Mouse (Mus musculus) ES-E14 (cell line): Measurements from ENCODE around the gene Rbfox1. TPM values are rescaled to one million over a fixed set of nuclear protein-coding genes. Genes with fewer than 3 reads are reported as not detected.

ENCODE experiments used
- DNase-seq: peaks from one replicate; pipeline ENCODE4 v3.0.0-alpha.2; 2013; ENCODE audit warnings: low read depth, low spot score
- H3K27ac ChIP-seq: 2 replicates; pipeline ENCODE4 v1.5.1; 2012; ENCODE audit warnings: low read depth, mild to moderate bottlenecking, low read length, moderate library complexity, mixed read lengths; ENCODE audit not compliant: poor library complexity, insufficient read depth, severe bottlenecking
- H3K36me3 ChIP-seq: 2 replicates; pipeline ENCODE4 v1.6.1; 2012; ENCODE audit warnings: mild to moderate bottlenecking, low read length, moderate library complexity, mixed read lengths; ENCODE audit not compliant: control insufficient read depth, poor library complexity, insufficient read depth, severe bottlenecking
- H3K4me1 ChIP-seq, 2 experiments: fragments of 150-350 bp in 1 of 2; sonication (generic) in 1 of 2; 2 replicates each; pipeline ENCODE4 v1.6.1; 2012; ENCODE audit warnings: low read length in 2 of 2, mild to moderate bottlenecking in 1 of 2, mixed read lengths in 1 of 2; ENCODE audit not compliant: control insufficient read depth in 2 of 2, insufficient read depth in 2 of 2, poor library complexity in 1 of 2
- H3K4me3 ChIP-seq, 2 experiments: fragments of 150-350 bp in 1 of 2; sonication (generic) in 1 of 2; 2 replicates each; pipeline ENCODE4 v1.5.1; 2012; ENCODE audit warnings: low read length in 2 of 2, low read depth in 1 of 2, mild to moderate bottlenecking in 1 of 2, mixed read lengths in 1 of 2; ENCODE audit not compliant: insufficient read depth in 1 of 2, poor library complexity in 1 of 2, severe bottlenecking in 1 of 2
- H3K9ac ChIP-seq: 2 replicates; pipeline ENCODE4 v1.6.1; 2012; ENCODE audit warnings: low read depth, mild to moderate bottlenecking, low read length, mixed read lengths; ENCODE audit not compliant: poor library complexity, insufficient read depth, severe bottlenecking
- H3K9me3 ChIP-seq: fragments of 150-350 bp; sonication (generic); 2 replicates; pipeline ENCODE4 v1.6.1; 2012; ENCODE audit warnings: low read depth, mild to moderate bottlenecking, low read length; ENCODE audit not compliant: control insufficient read depth, insufficient read depth
- CHD2 ChIP-seq: IDR thresholded peaks from 2 replicates; pipeline ENCODE4 v1.6.1; 2014; ENCODE audit warnings: mild to moderate bottlenecking, low read depth, low read length, inconsistent platforms
- HCFC1 ChIP-seq: IDR thresholded peaks from 2 replicates; pipeline ENCODE4 v1.6.1; 2012; ENCODE audit warnings: low read length, inconsistent platforms, borderline replicate concordance; ENCODE audit not compliant: insufficient read depth
- MAFK ChIP-seq: IDR thresholded peaks from 2 replicates; pipeline ENCODE4 v1.6.1; 2014; ENCODE audit warnings: mild to moderate bottlenecking, low read depth, low read length, inconsistent platforms; ENCODE audit not compliant: insufficient read depth
- ZC3H11A ChIP-seq: IDR thresholded peaks from 2 replicates; pipeline ENCODE4 v1.6.1; 2012; ENCODE audit warnings: low read depth, mild to moderate bottlenecking, inconsistent platforms, low read length, borderline replicate concordance
- ZNF384 ChIP-seq: IDR thresholded peaks from 2 replicates; pipeline ENCODE4 v1.6.1; 2012; ENCODE audit warnings: low read depth, low read length, inconsistent platforms
- in situ Hi-C, 2 experiments: fragments of 600-800 bp; cut with MboI; formaldehyde crosslinking; loops; one replicate each; pipeline ENCODE4 v1.15.1; 2025; ENCODE audit warnings: low sequenced_read_pairs in 2 of 2, inconsistent platforms in 1 of 2; ENCODE audit not compliant: unreplicated experiment in 2 of 2
- total RNA-seq: library from RNA; depleted of rRNA; stranded (reverse); fragments of 300-350 nt; gene quantifications from 2 replicates; pipeline ENCODE4 v1.2.3, GENCODE M21; 2012

Rbfox1 gene
- total RNA-seq, 1 experiment, result 0.18 TPM

DNA sequence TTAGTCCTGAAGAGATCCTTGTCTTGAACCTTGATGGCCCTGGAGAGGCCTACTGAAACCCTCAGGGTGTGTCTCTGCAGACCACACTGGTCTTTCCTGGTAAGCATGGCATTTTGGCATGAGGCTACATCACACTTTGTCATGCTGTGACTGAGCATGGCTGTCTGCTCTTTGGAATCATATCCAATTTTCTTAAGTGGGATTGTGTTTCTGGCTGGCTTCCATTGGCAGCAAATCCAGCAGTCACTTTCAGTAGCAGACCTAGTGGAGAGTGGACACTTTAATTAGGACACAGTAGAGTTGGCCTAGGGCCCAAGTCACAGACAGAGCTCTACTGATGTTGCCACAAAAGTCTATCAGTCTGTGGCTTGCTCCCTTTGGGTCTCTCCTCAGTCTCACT lies 1100.9 kb downstream of the Rbfox1 start:
- no peak for DNase-seq
- H3K4me1 ChIP-seq, result no peaks in the 10 kb centered on the region
- in situ Hi-C loops, result no loop called here
- H3K9me3 ChIP-seq, result no peaks in the 10 kb centered on the region
- no peak overlapping the region for H3K27ac ChIP-seq
- H3K4me3 ChIP-seq, result no peak overlapping the region
- TF ChIP-seq MAFK (no peak), ZNF384 (no peak), ZC3H11A (no peak), HCFC1 (no peak), CHD2 (no peak)
- H3K36me3 ChIP-seq, result no peaks in the 10 kb centered on the region
- H3K9ac ChIP-seq, result no peak overlapping the region

DNA sequence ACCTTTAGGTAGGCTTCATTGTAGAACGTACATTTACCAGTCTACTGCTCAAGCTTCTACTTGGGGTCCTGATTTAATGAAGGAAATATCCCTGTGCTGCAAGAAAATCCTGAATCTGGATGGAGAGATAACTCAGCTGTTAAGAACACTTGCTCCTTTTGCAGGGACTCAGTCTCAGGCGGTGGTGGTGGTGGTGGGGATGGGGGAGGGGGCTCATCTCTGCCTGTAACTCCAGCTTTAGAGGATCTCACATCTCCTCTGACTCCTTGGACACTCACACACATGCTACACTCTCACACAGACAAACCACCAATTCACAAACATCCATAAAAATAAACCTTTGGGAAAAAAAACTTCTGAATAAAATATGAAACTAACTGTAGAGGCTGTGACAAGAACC lies 1101.3 kb downstream of the Rbfox1 start:
- Histone ChIP-seq H3K36me3 (no peaks in the 10 kb centered on the region), H3K9ac (no peak overlapping the region), H3K9me3 (no peaks in the 10 kb centered on the region), H3K4me1 (no peaks in the 10 kb centered on the region), H3K4me3 (no peak overlapping the region), H3K27ac (no peak overlapping the region)
- DNase-seq, result no peak
- in situ Hi-C loops, result no loop called here
- no peak for TF ChIP-seq ZC3H11A
- no peak for TF ChIP-seq ZNF384
- TF ChIP-seq MAFK, result no peak
- no peak for TF ChIP-seq CHD2
- TF ChIP-seq HCFC1, result no peak

DNA sequence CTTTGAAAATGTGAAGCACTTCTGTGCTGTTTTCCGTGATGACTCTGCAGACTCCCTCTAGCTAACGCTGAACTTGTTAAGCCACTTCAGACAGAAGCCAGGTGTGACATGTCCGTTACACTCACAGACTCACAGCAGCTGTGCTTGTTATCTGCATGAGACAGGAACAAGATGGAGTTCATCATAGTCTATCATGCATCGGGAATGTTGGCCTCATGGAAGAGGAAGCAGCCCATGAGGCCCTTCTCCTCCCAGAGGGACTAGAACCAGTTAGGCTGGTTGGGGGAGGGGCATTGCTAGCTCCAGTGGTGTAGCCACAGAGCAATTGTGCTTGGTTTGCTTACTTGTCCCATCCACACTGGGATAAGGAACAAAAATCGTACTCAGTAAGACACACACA lies 1107.1 kb downstream of the Rbfox1 start:
- H3K27ac ChIP-seq, result no peak overlapping the region
- in situ Hi-C loops, result no loop called here
- no peaks in the 10 kb centered on the region; a peak in 1 of 4 replicates for H3K4me1 ChIP-seq
- H3K4me3 ChIP-seq, result no peak overlapping the region
- H3K9me3 ChIP-seq, result no peaks in the 10 kb centered on the region
- no peaks in the 10 kb centered on the region for H3K36me3 ChIP-seq
- no peak for TF ChIP-seq MAFK
- no peak for TF ChIP-seq CHD2
- no peak for TF ChIP-seq ZC3H11A
- TF ChIP-seq ZNF384, result no peak
- TF ChIP-seq HCFC1, result no peak
- DNase-seq, result no peak
- no peak overlapping the region for H3K9ac ChIP-seq

DNA sequence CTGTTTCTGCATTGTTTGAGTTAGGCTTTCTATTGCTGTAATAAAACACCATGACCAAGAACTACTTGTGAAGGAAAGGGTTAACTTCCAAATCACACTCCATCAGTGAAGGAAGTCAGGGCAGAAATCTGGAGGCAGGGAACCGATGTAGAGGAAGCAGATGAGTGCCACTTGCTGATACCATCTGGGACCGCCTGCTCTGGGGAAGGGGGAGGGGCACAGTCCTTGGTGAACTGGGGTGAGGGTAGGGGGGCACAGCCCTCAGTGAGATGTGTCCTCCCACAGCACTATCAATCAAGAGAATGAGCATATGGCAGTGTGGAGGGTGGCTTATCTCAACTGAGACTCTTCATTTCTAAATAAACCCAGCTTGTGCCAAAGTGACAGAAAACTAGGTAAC lies 1108.0 kb downstream of the Rbfox1 start:
- no peaks in the 10 kb centered on the region for H3K36me3 ChIP-seq
- H3K9me3 ChIP-seq, result no peaks in the 10 kb centered on the region
- H3K4me3 ChIP-seq, result no peak overlapping the region
- no peak overlapping the region for H3K27ac ChIP-seq
- in situ Hi-C loops, result no loop called here
- H3K9ac ChIP-seq, result no peak overlapping the region
- TF ChIP-seq CHD2 (no peak), HCFC1 (no peak), ZNF384 (no peak), ZC3H11A (no peak), MAFK (no peak)
- H3K4me1 ChIP-seq, result no peaks in the 10 kb centered on the region; a peak in 1 of 4 replicates
- no peak for DNase-seq

DNA sequence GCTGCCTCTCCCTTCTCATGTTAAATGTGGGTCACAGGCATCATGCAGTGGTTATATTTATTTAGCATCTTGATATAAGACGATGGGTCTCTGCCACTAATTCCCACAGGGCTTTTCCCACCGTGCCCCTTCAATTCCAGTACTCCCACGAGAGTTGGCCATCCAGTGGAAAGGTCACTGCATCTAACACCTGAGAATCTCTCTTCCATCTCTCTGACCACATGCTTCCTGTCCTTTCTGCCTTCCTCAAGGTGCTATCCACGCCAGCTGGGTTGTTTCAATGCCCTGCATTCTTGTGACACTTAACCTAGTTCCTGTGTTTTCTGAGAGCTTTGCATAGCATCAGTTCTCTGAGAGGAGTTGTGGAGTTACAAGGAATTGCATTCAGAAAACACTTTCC lies 1112.0 kb downstream of the Rbfox1 start:
- in situ Hi-C loops, result no loop called here
- no peak overlapping the region for H3K4me3 ChIP-seq
- DNase-seq, result no peak
- no peaks in the 10 kb centered on the region; a peak in 1 of 4 replicates for H3K4me1 ChIP-seq
- H3K27ac ChIP-seq, result no peak overlapping the region
- no peaks in the 10 kb centered on the region for H3K36me3 ChIP-seq
- TF ChIP-seq ZNF384 (no peak), CHD2 (no peak), HCFC1 (no peak), ZC3H11A (no peak), MAFK (no peak)
- H3K9me3 ChIP-seq, result no peaks in the 10 kb centered on the region
- H3K9ac ChIP-seq, result no peak overlapping the region
